Mouse (Mus musculus): ENCODE data around the gene a. TPM values are rescaled to one million over a fixed set of nuclear protein-coding genes. Genes with fewer than 3 reads are reported as not detected.
"Not testable (repeated sequence)": the region's sequence is repeated elsewhere in the genome, so short reads cannot be mapped to it uniquely, and the experiment has no call there.

a gene
- total RNA-seq, 2 experiments from 2014 or later: 0.76 TPM; not detected in 1

DNA sequence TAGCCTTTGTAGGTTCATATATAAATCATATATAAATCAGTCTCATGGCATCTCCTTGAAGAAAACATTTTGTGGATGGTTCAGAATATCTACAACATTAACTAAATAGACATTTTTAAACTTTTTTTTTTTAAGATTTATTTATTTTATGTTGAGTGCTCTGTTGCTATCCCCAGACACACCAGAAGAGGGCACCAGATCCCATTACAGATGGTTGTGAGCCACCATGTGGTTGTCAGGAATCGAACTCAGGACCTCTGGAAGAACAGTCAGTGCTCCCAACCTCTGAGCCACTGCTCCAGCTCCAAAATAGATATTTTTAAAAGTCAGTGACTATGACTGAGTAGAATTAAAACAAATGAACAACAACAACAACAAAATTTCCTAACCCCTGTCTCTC, 195.4 kb downstream of the a start:
- DNase-seq (ENCODE audit: low spot score in 2 of 2): no peak

DNA sequence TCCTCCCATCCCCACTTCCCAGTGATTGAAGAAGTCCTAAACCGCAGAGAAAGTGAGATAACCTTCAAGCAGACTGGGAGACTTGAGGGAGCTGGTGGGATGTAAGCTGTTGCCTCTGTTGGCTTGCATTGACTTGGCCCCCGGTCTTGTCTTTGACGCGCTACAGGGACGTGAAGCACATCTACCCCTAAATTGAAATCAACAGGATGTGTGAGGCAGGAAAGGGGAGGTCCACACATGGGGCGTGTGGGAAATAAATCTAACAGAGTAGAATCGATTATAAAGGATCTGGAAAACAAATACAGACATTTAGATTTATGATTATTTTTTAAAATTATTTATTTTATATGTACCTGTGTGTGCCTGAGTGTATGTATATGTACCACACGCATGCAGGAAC, 200.2 kb downstream of the a start:
- no peak for DNase-seq (ENCODE audit: low spot score in 2 of 2)

DNA sequence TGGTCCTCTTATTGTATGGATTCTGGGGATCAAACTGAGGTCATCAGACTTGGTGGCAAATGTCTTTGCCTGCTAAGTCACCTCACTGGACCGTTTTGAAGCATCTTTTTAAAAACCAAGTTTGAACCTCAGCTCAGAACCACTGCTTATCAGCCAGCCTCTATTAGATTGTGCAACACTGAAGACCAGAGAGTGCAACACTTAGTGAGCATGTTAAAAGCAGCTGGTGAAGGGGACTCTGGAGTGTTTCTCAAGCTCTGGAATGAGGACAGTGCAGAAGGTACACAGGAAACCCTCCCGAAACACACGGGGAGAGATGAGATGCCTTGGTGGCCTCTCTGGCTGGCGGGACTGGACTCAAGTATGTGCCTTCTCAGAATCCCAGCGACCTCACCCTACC, 200.9 kb downstream of the a start:
- no peak for DNase-seq (ENCODE audit: low spot score in 2 of 2)

DNA sequence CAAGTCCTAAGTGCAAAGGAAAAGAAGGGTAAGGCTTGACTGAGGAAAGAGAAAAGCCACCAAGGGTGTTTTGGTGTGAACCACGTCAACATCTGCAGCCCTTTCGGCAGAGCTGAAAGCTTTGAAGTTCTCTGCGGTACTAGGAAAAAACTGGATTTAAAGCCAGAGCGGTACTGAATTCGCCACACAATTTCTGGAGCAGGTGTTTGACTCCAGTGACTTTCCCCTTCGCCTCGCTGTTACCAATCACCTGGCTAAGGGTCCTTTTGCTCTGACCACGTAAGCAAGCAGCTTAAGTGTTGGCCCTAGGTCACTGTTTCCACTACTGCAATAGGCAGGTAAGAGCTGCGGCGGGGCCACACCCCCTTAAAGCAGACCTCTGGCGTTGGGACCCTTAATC, 214.3 kb downstream of the a start:
- no peak for DNase-seq (ENCODE audit: low spot score in 2 of 2)

DNA sequence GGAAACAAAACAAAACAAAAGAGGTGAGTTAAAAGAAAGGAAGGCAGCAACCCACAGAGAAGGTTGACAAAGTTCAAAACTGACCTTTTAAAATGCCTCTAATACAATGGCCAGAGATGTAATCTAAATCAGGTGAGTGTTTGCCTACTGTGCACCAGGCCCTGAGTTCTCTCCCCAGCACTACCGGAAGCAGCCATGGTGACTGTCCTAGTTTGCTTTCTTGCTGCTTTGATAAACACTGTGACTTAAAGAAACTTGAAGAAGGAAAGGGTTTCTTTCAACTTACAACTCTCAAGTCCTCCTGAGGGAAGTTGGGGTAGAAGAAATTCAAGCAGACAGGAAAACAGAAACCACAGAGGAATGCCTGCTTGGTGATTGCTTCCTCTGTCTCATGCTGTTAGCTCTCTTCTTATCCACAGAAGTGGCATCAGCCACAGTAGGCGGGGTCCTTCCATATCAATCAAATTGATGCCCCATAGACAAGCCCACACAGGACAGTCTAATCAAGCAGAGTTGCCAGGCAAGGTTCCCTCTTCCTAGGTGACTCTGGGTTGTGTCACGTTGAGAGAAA, 220.0 kb downstream of the a start:
- DNase-seq (ENCODE audit: low spot score in 2 of 2): no peak

DNA sequence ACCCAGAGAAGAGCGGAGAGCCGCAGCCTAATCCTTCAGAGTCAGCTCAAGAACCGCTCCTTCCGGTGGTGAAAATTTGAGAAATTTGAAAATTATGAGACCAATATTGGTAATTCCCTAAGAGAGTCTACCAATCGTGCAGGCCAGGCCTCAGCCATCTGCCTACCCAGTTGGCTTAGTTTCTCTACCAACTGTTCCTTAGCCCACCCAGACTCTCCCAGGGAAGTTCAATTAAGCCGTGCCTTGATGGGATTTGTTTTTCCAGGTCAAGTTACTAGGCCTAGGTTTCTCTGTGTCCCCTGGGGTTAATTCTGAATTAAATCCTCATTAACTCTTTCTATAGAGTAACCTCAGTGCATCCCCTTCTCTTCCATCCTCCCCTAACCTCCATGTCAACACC, 221.8 kb downstream of the a start:
- DNase-seq (ENCODE audit: low spot score in 2 of 2): peak in 1 of 2 experiments; percentile 21

DNA sequence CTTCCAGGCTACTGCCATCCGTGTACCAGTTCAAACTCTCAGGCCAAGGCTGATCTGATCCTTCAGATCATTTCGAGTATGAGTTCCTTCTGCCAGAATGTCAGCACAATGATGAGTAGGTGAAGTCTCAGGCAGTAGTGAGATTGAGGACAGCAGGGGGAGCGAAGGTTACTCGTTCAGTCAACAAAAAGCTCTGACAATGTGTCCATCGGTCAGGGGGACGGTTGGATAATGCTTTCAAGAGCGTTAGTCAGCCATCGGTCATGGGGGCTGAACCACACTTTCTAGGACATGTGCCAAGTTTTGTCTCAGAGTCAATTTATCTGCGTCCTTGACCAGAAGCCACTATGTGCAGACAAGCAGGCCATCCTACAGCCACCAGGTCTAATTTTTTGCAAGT, 225.5 kb downstream of the a start:
- not testable (repeated sequence) for DNase-seq (ENCODE audit: low spot score in 2 of 2)

DNA sequence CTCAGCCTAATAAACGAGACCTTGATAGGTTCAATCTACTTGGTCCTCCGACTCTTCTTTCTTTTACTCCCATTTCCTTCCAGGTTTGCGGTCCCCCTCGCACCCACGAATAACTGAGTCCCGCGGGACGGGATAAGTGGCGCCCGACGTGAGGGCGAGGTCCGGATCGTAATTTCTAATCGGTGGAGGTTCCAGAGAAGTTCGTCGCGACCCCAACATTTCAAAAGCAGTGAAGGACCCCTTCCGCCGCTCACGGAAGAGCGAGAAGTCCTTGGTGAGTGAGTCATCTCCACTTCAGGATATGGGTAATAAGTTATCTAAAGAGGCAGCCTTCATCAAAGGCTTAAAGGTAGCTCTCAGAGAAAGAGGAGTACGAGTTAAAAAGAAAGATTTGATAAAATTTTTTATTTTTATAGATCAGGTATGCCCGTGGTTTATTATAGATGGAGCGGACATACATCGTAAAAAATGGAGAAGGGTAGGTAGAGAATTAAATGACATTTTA, 227.1 kb downstream of the a start, which contains the start of gene Gm14226:
Gene Gm14226, plus strand, starts transcription at position 16 of the 505 bp plus-strand sequence.
- not testable (repeated sequence) for DNase-seq (ENCODE audit: low spot score in 2 of 2)

DNA sequence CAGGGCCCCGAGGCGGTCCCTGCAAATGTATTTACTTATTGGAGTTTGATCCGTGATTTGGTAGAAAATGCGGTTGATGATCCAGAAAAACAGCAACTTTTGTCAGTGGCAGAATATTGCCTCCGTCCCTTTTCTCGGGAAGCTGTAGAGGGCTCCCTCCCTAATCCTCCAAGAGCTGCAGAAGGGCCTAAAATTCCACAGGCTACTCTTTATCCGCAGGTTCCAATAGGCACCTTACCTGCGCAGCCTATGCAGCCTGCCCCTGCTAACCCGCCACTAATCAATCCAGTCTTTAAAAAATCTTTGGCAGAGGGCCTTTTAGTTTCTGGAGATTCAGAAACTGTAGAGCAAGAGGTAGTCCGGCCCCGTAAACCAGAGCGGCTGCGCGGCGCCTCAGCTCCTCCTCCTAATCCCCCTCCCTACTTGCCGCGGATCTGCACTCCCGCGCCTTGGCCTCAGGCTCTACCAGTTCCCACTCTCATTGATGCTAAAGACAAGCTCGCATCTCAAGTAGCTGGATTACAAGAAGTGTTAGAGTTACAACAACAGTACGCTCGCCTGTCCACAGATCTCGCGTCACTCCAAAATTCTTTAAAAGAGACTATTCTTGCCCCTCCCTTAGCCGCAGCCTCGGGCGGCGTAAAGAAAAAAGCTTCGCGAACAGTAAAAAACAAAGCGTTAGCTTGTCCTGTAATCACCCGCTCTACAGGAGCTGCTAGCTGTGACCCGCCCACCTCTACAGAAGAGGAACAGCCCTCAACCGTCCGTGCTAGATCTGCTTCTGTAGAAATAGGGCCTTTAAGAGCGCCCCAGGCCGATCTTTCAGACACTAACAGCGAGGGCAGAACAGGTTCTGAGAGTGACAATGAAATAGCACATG, 227.8 kb downstream of the a start:
- peak; percentile 53 to 67 for DNase-seq (ENCODE audit: low spot score in 2 of 2)

DNA sequence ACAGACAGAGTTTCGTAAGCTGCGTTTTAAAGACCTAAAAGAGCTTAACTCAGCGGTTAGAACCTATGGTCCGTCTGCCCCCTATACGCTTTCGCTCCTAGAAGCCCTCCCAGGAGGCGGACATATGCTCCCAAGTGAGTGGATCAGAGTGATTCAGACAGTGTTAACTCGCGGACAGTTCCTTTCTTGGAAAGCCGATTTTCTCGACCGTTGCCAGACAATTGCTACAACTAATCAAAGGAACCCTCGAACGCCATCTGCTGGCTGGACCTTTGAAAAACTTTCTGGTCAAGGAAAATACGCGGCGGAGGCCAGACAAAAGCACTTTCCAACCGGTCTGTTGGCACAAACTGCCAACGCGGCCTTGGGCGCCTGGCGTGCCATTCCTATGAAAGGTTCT, 228.5 kb downstream of the a start:
- peak; percentile 91 to 92 for DNase-seq (ENCODE audit: low spot score in 2 of 2)

DNA sequence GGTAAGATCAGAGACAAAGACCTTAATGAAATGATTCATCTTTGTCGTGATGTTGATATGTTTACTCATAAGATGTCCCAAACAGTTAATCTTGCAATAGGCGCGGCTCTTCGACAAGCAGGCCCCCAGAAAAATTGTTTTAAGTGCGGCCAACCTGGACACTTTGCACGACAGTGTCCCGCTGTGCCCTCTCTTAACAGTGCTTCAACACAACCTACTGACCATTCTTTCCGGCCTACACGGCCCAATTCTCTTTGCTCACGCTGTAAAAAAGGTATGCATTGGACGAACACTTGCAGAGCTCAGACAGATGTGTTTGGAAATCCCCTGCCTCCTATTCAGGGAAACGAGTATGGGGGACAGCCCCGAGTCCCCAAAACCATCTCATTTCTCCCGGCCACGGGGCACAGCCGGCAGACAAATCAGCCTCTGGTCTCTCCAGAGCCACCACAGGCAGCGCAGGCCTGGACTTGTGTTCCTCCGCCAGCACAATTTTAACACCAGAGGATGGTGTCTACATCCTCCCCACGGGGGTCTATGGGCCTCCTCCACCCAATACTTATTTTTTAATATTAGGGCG, 229.1 kb downstream of the a start:
- not testable (repeated sequence) for DNase-seq (ENCODE audit: low spot score in 2 of 2)

DNA sequence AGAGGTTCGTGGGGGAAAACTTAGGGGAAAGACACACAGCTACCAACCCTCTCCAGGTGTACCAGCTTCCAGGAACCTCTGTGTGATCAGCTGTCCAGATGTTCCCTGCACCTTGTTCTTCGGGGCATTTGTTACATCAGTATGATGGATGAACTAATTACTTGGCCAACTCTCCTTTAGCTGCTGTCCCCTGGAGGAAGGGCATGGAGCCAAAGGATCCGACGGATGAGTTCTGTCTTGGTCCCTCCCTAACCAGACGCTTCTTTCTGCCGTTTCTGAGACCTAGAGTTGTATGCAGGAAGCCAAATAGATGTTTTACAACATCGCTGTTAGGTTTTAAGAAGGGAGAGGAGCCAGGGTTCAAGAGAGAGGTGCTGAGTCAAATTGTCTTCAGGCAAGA, 239.6 kb downstream of the a start:
- DNase-seq (ENCODE audit: low spot score in 2 of 2): no peak

DNA sequence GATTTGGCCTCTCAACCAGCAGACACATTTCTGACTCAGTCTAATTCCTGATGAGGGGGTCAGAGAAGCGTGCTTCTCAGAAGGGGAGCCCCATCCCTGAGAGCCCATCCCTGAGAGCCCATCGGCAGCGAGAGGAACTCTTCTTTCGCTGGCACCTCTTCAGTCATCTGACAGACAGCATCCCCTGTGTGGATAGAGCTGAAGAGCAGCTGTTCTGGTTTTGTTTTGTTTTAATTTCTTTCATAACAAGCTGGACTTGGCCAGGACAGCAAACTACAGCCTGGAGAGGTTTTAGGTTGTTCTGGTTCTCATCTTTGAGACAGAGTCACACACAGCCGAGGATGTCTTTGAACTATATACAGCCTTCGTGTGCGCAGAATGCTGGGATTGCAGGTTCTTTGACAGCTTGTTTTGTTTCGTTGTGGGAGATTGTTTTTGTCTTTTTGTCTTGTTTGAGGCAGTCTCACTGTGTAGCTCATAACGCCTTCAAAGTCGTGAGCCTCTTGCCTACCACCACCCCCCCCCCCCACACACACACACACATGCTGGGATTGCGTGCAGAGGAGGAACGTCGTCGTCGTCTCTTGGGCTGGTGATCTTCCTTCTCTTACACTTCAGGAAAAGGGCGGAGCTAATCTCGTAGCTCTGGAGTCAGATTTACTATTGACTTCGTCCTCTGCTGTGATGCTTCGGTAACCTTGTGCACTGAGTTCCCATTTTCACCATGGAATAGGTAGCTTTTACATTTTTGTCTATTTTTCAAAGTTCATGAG, 241.9 kb downstream of the a start:
- DNase-seq (ENCODE audit: low spot score in 2 of 2): no peak

DNA sequence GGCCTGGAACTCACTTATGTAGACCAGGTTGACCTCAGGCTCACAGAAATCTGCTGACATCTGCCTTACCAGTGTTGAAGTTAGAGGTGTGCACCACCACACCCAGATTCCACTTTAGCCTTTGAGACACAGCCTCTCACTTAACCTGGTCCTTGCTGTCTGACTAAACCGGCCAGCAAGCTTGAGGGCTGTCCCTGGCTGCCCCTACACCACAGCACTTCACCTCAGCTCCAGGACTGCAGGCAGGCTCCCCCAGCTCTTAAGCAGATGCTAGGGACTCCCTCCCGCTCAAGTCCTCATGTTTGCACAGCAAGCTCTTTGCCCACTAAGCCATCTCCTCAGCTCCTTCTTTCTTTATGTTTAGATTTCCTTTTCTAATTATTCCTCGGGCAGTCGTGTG, 248.8 kb downstream of the a start:
- DNase-seq (ENCODE audit: low spot score in 2 of 2): no peak

DNA sequence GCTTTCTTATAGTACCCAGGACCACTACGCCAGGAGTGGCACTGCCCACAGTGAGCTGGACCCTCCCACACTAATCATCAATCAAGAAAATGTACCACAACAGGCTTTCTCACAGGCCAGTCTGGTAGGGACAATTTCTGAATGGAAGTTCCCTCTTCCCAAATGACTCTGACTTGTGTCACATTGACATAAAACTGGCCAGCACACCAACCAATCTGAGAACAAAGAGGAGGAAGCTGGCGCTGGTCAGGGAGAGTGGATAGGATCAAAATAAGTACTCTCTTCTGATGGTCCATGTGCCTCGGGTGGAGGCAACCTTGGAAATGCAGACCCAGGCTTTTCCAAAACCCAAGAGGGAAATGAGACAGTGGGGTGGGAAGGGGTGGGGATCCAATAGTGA, 253.3 kb downstream of the a start:
- DNase-seq (ENCODE audit: low spot score in 2 of 2): no peak

DNA sequence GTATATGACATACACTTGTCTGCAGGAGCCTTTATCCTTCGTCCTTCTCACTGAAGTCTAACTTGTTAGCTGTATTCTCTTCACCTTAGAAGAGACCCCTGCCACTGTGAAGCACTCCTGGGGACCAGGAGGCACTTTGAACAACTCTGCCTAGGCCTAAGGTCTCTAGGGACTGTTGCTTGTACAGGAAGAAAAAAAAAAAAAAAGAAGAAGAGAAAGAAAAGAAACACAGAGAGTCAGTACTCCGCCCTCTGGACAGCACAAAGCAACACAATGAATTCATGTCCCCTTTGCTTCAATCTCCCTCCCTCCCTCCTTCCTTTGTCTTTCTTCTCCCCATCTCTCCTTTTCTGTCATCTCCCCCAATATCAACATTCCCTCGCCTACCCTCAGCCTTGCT, 253.9 kb downstream of the a start:
- no peak for DNase-seq (ENCODE audit: low spot score in 2 of 2)

DNA sequence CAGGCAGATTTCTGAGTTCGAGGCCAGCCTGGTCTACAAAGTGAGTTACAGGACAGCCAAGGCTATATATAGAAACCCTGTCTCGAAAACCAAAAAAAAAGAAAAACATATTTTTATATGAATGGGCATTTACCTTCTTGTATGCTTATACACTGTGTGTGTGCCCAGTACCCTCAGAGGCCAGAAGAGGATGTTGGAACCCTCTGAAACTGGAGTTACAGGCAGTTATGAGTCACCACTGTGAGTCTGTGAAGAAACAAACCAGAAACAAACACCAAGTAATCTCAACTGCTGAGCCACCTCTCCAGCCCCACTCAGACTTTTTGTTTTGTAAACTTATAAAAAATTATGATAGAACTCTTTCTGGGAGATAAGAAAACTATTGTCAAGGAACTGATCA, 255.6 kb downstream of the a start:
- no peak for DNase-seq (ENCODE audit: low spot score in 2 of 2)

DNA sequence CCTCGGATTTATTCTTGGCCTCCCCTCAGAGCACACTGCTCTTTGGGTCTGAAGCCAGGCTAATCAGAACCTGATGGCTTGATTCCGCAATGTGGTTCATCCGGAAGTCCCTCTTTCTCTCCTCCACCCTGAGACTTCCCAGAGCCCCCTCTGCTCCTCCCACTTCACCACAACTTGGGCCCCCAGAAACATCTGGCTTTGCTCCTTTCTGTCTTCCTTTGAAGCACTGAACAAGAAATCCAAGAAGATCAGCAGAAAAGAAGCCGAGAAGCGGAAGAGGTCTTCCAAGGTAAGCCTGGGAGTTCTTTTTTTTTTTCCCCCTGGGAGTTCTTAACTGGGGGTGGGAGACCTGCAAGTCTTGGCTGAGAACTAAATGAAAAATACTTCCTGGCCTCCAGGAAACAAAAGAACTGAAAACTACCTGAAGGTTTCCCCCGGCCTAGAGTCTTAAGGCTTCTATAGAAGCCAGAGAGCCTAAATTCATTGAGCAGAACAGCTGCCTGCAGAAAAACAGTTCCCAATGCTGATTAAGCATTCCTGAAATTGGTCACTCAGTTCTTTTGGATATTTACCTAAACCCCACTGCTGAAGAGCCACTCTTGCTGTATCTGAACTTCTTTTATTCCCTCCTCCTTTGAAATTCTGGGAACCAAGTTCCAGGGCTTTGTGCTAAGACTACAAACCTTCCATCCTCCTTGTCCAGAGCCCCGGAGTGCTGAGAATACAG, 256.4 kb downstream of the a start:
- DNase-seq (ENCODE audit: low spot score in 2 of 2): no peak

DNA sequence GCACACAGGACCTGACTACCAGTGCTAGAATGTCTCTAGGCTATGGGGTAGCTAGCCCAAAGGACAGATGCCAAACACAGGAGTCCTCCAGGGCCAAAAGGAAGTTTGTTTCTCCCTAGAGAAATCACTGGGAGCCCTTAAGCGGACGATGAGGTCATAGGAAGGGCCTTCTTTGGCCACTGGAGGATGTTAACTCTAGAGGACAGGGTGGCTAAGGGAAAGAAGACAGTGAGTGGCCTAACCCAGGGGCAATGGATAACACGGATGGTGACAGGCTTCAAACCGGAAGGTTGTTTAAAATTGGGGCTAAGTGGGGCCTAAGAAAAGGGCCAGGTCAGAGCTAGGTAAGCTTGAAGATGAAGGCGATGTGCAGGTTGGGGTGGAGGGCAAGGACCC, 258.9 kb downstream of the a start:
- DNase-seq (ENCODE audit: low spot score in 2 of 2): peak in 1 of 2 experiments; percentile 22

DNA sequence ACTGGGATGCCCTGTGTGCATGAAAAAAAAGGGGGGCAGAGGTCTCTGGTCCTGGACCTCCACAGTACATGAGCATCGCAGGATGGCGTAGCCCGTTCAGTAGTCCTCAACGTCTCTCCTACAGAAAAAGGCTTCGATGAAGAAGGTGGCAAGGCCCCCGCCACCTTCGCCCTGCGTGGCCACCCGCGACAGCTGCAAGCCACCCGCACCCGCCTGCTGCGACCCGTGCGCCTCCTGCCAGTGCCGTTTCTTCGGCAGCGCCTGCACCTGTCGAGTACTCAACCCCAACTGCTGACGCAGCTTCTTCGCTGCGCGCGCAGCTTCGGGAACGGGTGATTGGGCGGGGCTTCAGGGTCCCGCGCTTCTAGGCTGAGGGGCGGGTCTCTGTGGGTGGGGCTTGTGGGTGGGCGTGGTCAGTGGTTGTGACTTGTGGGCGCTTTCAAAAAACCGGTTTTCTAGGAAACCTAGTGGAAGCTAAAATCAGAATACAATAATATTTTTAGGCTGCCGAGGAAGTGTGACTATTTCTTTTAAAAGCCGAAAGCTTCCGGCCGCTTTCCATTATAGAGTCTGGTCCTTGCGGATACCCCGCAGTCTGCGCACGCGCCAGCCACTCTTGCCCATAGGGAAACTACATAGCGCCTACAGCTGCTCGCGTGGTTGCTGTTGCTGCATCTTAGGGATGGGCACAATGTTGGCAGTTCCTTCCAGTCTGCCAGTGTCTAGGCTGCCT, 259.5 kb downstream of the a start:
- DNase-seq (ENCODE audit: low spot score in 2 of 2): peak; percentile 96
